Mouse (Mus musculus): ENCODE measurements at regions not wholly inside any gene's neighbourhood (a gene's known extent, or its start where the extent isn't known, plus 50 kb on each side); places are given as distances from the start of the nearest gene placed in this dataset.

DNA sequence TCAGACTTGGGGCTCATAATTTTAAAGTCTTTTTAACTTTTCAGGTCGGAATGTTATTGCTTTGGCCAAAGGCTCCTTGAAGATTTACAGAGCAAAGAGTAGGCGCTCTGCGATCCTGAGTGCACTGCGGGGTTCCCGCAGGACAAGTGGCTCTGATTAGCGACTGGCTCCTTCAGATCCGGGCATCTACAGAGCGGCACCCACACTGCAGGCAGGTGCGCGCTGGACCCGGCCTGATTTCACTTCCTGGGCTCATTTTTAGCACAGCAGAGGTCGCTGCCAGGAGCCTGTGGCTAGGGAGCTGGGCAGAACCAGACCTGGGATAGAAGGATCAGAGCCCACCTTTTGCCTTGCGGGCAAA is 156.6 kb downstream of the Matn1 start:
- H3K27me3 ChIP-seq: 0 out of 2 replicates have a peak, but pooled peaks cover 17% of the 10 kb centered on the region
- H3K9me3 ChIP-seq: no peaks in the 10 kb centered on the region
- 13% methylated on average over 13 of the region's 13 CpGs for WGBS
- no peak overlapping the region for H3K27ac ChIP-seq (replicated peaks)
- H3K4me1 ChIP-seq (replicated peaks): peaks cover 9% of the 10 kb centered on the region
- H3K36me3 ChIP-seq: no peaks in the 10 kb centered on the region
- ATAC-seq (ENCODE audit: low read depth): no peak
- no peak overlapping the region for H3K9ac ChIP-seq
- no peak overlapping the region for H3K4me3 ChIP-seq
- H3K4me2 ChIP-seq: peak overlapping the region; percentile 33

GRCm38 (mm10) chr4:131102163-131102562 is 158.0 kb downstream of the Matn1 start:
- no peak for ATAC-seq (ENCODE audit: low read depth)
- Histone ChIP-seq H3K4me1 (replicated peaks) (peaks cover 13% of the 10 kb centered on the region), H3K27ac (replicated peaks) (no peak overlapping the region), H3K27me3 (0 out of 2 replicates have a peak, but pooled peaks cover 17% of the 10 kb centered on the region), H3K36me3 (no peaks in the 10 kb centered on the region), H3K9ac (no peak overlapping the region), H3K9me3 (no peaks in the 10 kb centered on the region), H3K4me3 (no peak overlapping the region), H3K4me2 (no peak overlapping the region)
- WGBS: 85% methylated on average over 4 of the region's 4 CpGs

GRCm38 (mm10) chr4:131107127-131107857 is 163.1 kb downstream of the Matn1 start:
- peaks cover 15% of the 10 kb centered on the region for H3K4me1 ChIP-seq (replicated peaks)
- H3K4me3 ChIP-seq: no peak overlapping the region
- H3K27ac ChIP-seq (replicated peaks): no peak overlapping the region
- ATAC-seq (ENCODE audit: low read depth): peak; percentile 34; the same call in 1 of the 2 replicates
- 0 out of 2 replicates have a peak overlapping the region, but pooled peaks have one; percentile 12 for H3K9ac ChIP-seq
- no peaks in the 10 kb centered on the region for H3K9me3 ChIP-seq
- H3K36me3 ChIP-seq: no peaks in the 10 kb centered on the region
- WGBS: 53% methylated on average over 13 of the region's 13 CpGs
- 0 out of 2 replicates have a peak, but pooled peaks cover 8% of the 10 kb centered on the region for H3K27me3 ChIP-seq
- H3K4me2 ChIP-seq: no peak overlapping the region

DNA sequence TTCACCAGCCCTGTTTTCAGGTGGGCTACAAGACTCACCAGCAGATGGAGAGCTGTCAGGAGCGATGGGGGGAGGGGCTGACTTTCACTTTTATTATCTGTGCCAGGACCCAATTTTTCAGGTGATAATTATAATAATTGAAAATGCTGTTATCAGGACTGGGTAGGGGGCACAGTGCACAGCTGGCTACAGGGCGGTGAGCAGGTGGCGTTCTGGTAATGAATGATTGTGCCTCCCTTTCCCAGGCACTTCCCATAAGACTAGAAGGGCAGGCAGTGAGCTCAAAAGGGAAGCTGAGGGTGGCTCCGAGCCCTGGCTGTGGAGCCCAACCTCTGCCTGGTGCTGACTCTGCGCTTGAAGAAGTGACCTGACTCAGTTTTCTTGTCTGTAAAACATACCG is 168.4 kb downstream of the Matn1 start:
- Histone ChIP-seq H3K4me2 (no peak overlapping the region), H3K36me3 (no peaks in the 10 kb centered on the region), H3K27ac (replicated peaks) (no peak overlapping the region), H3K9me3 (no peaks in the 10 kb centered on the region), H3K4me1 (replicated peaks) (peaks cover 19% of the 10 kb centered on the region), H3K9ac (no peak overlapping the region), H3K4me3 (no peak overlapping the region), H3K27me3 (peaks cover 7% of the 10 kb centered on the region; the same call in 1 of the 2 replicates)
- ATAC-seq (ENCODE audit: low read depth): 0 out of 2 replicates have a peak, but pooled peaks have one; percentile 21
- WGBS: 70% methylated on average over 6 of the region's 6 CpGs

DNA sequence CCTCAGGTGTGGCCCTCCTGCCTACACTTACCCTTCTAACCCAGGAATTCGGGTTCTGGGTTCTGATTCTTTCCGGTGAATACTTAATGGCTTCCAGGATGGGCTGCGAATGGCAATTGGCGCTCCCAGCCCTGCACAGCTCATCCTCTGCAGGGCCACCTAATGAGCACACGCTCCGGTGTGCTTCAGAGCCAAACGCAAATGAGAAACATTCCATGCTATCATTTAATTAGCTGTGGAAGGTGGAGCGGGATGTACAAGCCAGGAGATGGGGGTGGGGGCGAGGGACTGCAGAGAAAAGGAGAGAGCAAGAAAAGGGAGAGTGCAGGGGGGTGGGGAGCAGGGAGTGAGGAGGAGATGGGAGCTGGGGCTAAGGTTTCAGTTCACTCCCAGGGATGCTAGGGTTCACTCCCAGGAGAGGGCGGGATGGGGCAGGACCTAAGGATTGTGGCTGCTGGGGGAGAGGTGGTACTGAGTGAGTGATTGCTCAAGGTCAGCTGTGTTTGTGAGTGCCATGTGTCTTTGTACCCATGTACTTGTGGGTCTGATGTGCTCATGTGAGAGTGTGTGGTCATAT is 169.6 kb downstream of the Matn1 start:
- H3K27me3 ChIP-seq: peaks cover 9% of the 10 kb centered on the region; the same call in 1 of the 2 replicates
- H3K9ac ChIP-seq: no peak overlapping the region
- peaks cover 12% of the 10 kb centered on the region for H3K4me1 ChIP-seq (replicated peaks)
- WGBS: 36% methylated on average over 10 of the region's 10 CpGs
- ATAC-seq (ENCODE audit: low read depth): peak; percentile 61; the same call in 1 of the 2 replicates
- no peaks in the 10 kb centered on the region for H3K9me3 ChIP-seq
- no peak overlapping the region for H3K4me2 ChIP-seq
- peak overlapping the region; percentile 64 for H3K27ac ChIP-seq (replicated peaks)
- H3K4me3 ChIP-seq: no peak overlapping the region
- no peaks in the 10 kb centered on the region for H3K36me3 ChIP-seq

GRCm38 (mm10) chr4:131115247-131115646 is 171.1 kb downstream of the Matn1 start:
- H3K9ac ChIP-seq: no peak overlapping the region

DNA sequence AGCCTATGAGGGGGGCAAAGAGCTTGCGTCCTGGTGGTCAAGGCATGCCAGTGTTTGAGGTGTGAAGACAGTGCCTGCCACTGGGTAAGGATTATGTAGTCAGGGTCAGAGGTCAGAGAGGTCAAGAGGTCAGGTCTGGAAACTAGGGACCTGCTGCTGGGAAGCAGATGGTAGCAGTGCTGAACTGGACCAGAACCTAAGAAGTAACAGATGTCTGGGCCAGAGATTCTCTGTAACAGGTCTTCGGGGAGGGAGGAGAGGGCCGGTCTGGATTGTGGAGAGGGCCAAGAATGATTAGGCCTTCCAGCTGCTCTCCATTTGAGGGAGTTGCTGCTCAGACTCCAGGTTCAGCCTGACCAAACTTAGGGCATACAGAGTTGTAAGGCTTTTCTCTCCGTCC is 174.4 kb downstream of the Matn1 start:
- Histone ChIP-seq H3K36me3 (no peaks in the 10 kb centered on the region), H3K4me3 (no peak overlapping the region), H3K27me3 (peaks cover 9% of the 10 kb centered on the region; the same call in 1 of the 2 replicates), H3K27ac (replicated peaks) (peak overlapping the region; percentile 20; the same call in 1 of the 2 replicates), H3K9ac (no peak overlapping the region), H3K4me2 (no peak overlapping the region), H3K4me1 (replicated peaks) (peaks cover 6% of the 10 kb centered on the region), H3K9me3 (no peaks in the 10 kb centered on the region)
- ATAC-seq (ENCODE audit: low read depth): no peak
- WGBS: 66% methylated on average over 4 of the region's 4 CpGs

More at GRCm38 (mm10) chr4:131115247-131115646, 171.1 kb downstream of the Matn1 start:
- Histone ChIP-seq H3K9me3 (no peaks in the 10 kb centered on the region), H3K27me3 (peaks cover 9% of the 10 kb centered on the region; the same call in 1 of the 2 replicates), H3K4me3 (no peak overlapping the region), H3K36me3 (no peaks in the 10 kb centered on the region), H3K27ac (replicated peaks) (no peak overlapping the region), H3K4me2 (no peak overlapping the region), H3K4me1 (replicated peaks) (peaks cover 12% of the 10 kb centered on the region)
- no peak for ATAC-seq (ENCODE audit: low read depth)
- 9% methylated on average over 5 of the region's 5 CpGs for WGBS

DNA sequence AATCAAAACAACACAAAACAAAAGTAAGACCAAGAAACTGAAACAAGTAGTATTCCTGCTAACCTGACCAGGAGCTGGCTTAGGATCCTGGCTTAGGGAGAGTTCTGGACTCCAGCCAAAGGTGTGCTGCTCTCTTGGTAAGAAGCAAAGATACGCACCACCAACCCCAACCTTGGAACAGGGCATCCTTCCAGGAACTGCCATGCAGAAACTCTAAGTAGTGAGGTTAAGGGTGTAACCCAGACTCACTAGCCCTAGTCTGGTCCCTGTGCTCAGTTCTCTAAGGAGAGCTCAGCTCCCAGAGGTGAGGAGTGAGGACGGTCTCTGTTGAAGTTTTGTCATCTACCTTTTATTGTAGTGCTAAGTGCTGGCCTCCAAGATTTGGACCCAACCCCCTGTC is 175.4 kb downstream of the Matn1 start:
- Histone ChIP-seq H3K27me3 (peaks cover 5% of the 10 kb centered on the region; the same call in 1 of the 2 replicates), H3K4me1 (replicated peaks) (no peaks in the 10 kb centered on the region), H3K27ac (replicated peaks) (no peak overlapping the region), H3K4me3 (no peak overlapping the region), H3K36me3 (no peaks in the 10 kb centered on the region), H3K9ac (no peak overlapping the region), H3K9me3 (no peaks in the 10 kb centered on the region), H3K4me2 (no peak overlapping the region)
- 84% methylated on average over 2 of the region's 2 CpGs for WGBS
- no peak for ATAC-seq (ENCODE audit: low read depth)

DNA sequence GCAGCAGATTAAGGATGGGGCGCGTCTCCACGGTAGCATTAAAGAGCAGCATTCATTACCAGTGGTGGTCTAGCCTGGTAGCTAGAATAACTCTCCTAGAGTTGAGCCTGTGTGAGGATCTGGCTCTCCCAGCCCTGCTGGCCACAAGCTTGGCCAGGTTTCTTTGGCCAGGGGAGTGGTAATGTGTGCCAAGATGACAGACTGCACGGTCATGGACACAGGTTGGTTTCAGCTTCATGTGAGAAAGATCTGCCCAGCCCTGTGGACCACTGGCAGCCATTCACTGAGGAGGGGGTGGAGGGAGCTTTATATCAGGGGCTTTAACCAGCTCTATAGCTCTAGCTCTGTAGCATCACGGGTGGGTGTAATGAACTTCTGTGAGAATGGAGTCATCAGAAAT is 176.5 kb downstream of the Matn1 start:
- ATAC-seq (ENCODE audit: low read depth): no peak
- 91% methylated on average over 5 of the region's 5 CpGs for whole genome bisulfite sequencing
- Histone ChIP-seq H3K4me2 (no peak overlapping the region), H3K36me3 (no peaks in the 10 kb centered on the region), H3K4me1 (replicated peaks) (0 out of 2 replicates have a peak, but pooled peaks cover 4% of the 10 kb centered on the region), H3K9ac (no peak overlapping the region), H3K27ac (replicated peaks) (no peak overlapping the region), H3K9me3 (no peaks in the 10 kb centered on the region), H3K27me3 (0 out of 2 replicates have a peak, but pooled peaks cover 3% of the 10 kb centered on the region), H3K4me3 (no peak overlapping the region)

DNA sequence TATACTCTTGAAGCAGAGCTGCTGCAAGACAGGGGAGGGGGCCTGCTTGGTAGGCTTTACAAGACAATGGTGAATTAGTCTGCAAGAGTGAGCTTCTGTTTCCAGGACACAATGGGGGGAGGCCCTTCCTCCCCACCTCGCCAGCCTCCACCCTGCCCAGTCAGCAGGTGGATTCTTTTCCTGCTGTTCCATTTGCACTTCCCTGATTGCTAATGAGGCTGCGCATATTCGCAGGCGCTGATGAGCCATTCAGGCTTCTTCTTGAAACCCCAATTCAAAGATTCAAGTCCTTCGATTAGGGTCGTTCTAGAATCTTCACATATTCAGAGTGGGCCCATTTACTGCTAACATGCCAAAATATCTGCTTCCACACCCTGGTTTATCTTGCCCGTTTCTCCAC is 181.8 kb downstream of the Matn1 start:
- Histone ChIP-seq H3K4me2 (no peak overlapping the region), H3K4me1 (replicated peaks) (peaks cover 12% of the 10 kb centered on the region), H3K36me3 (no peaks in the 10 kb centered on the region), H3K27ac (replicated peaks) (no peak overlapping the region), H3K9ac (no peak overlapping the region), H3K4me3 (no peak overlapping the region), H3K27me3 (no peaks in the 10 kb centered on the region), H3K9me3 (no peaks in the 10 kb centered on the region)
- WGBS: 29% methylated on average over 7 of the region's 7 CpGs
- ATAC-seq (ENCODE audit: low read depth): no peak

DNA sequence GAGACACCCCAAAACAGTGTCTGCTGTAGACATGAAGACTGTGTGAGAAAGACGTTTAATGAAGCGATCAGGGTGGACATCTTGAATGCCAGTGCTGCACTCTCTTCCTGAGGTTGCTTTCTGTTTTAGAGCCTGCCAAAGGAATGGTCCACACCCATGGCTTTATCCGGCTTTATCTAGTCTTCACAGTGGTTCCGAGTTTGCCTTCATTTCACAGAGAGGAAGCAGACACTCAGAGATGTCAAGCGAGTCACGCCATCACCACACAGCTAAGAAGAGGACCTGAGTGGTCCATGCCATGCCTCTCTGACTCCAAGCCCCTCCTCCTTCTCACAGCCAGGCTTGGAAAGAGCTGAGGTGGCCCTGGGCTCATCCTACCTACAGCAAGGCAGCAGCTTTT is 182.7 kb downstream of the Matn1 start:
- H3K9me3 ChIP-seq: no peaks in the 10 kb centered on the region
- ATAC-seq (ENCODE audit: low read depth): no peak

GRCm38 (mm10) chr4:131128646-131129045 is 184.5 kb downstream of the Matn1 start:
- Histone ChIP-seq H3K27me3 (peaks cover 3% of the 10 kb centered on the region; the same call in 1 of the 2 replicates), H3K36me3 (no peaks in the 10 kb centered on the region), H3K27ac (replicated peaks) (no peak overlapping the region), H3K4me2 (no peak overlapping the region), H3K9me3 (no peaks in the 10 kb centered on the region), H3K4me3 (no peak overlapping the region), H3K4me1 (replicated peaks) (peaks cover 15% of the 10 kb centered on the region), H3K9ac (no peak overlapping the region)
- ATAC-seq (ENCODE audit: low read depth): no peak
- 22% methylated on average over 3 of the region's 3 CpGs for WGBS

More for the DNA sequence above, 182.7 kb downstream of the Matn1 start:
- Histone ChIP-seq H3K27me3 (no peaks in the 10 kb centered on the region), H3K27ac (replicated peaks) (no peak overlapping the region), H3K9ac (no peak overlapping the region), H3K36me3 (no peaks in the 10 kb centered on the region), H3K4me3 (no peak overlapping the region), H3K4me2 (no peak overlapping the region), H3K4me1 (replicated peaks) (peaks cover 12% of the 10 kb centered on the region)
- 86% methylated on average over 6 of the region's 6 CpGs for WGBS

Data from neural tube, embryonic 13.5 days (tissue).